Mouse (Mus musculus) frontal cortex, adult 2 months (tissue): ENCODE data around the gene Tmem52. TPM values are rescaled to one million over a fixed set of nuclear protein-coding genes. Genes with fewer than 3 reads are reported as not detected.
"Not testable (repeated sequence)": the region's sequence is repeated elsewhere in the genome, so short reads cannot be mapped to it uniquely, and the experiment has no call there.

Experiments
- DNase-seq, 2 experiments: peaks; one replicate each; pipeline ENCODE4 v3.0.0; 2022; ENCODE audit warnings: low spot score in 1 of 2; ENCODE audit errors: extremely low spot score in 1 of 2
- polyA plus RNA-seq: library from polyadenylated mRNA; depleted of rRNA; stranded (reverse); fragments of >200 nt; gene quantifications from 2 replicates; pipeline ENCODE4 v1.2.3, GENCODE M21; 2012

The Tmem52 gene
- polyA plus RNA-seq, 1 experiment = 1.0 TPM

- DNase-seq = no peak
Observed at GRCm38 (mm10) chr4:155470997-155471396, 2.1 kb downstream of the Tmem52 start.

- no peak for DNase-seq
Observed at GRCm38 (mm10) chr4:155471406-155471805, 2.5 kb downstream of the Tmem52 start.

GRCm38 (mm10) chr4:155472716-155473290 is 3.9 kb downstream of the Tmem52 start:
- DNase-seq = no peak

GRCm38 (mm10) chr4:155473319-155473718 is 4.4 kb downstream of the Tmem52 start:
- no peak for DNase-seq

- not testable (repeated sequence) for DNase-seq
Observed at GRCm38 (mm10) chr4:155473796-155474195, 4.9 kb downstream of the Tmem52 start.

GRCm38 (mm10) chr4:155481381-155482124 is 12.6 kb downstream of the Tmem52 start:
- peak in 1 of 2 experiments; percentile 83 for DNase-seq

GRCm38 (mm10) chr4:155482125-155482480 is 13.2 kb downstream of the Tmem52 start:
- no peak for DNase-seq

- DNase-seq = no peak
Observed at GRCm38 (mm10) chr4:155482733-155483540, 14.0 kb downstream of the Tmem52 start.

GRCm38 (mm10) chr4:155485521-155485920 is 16.6 kb downstream of the Tmem52 start:
- DNase-seq = no peak

GRCm38 (mm10) chr4:155487746-155488145 is 18.8 kb downstream of the Tmem52 start:
- no peak for DNase-seq

- DNase-seq = no peak
Observed at GRCm38 (mm10) chr4:155488232-155489025, 19.5 kb downstream of the Tmem52 start.

- DNase-seq = no peak
Observed at GRCm38 (mm10) chr4:155489101-155489970, 20.4 kb downstream of the Tmem52 start.

- DNase-seq = no peak
Observed at GRCm38 (mm10) chr4:155490456-155490855, 21.5 kb downstream of the Tmem52 start.

- DNase-seq = peak; percentile 61 to 95
Observed at GRCm38 (mm10) chr4:155490990-155491504, 22.1 kb downstream of the Tmem52 start, which contains the start of gene Gnb1. Gene Gnb1 (plus strand): TSS chr4:155491361.

GRCm38 (mm10) chr4:155491529-155492130 is 22.7 kb downstream of the Tmem52 start:
- no peak for DNase-seq

- peak in 1 of 2 experiments; percentile 52 for DNase-seq
Observed at GRCm38 (mm10) chr4:155492131-155492633, 23.3 kb downstream of the Tmem52 start.

- DNase-seq = no peak
Observed at GRCm38 (mm10) chr4:155494891-155495290, 26.0 kb downstream of the Tmem52 start.

- no peak for DNase-seq
Observed at GRCm38 (mm10) chr4:155497963-155498362, 29.0 kb downstream of the Tmem52 start.

GRCm38 (mm10) chr4:155501126-155501525 is 32.2 kb downstream of the Tmem52 start:
- DNase-seq = no peak
